Mouse (Mus musculus): Measurements from ENCODE around the gene Dyrk1a.

DNA sequence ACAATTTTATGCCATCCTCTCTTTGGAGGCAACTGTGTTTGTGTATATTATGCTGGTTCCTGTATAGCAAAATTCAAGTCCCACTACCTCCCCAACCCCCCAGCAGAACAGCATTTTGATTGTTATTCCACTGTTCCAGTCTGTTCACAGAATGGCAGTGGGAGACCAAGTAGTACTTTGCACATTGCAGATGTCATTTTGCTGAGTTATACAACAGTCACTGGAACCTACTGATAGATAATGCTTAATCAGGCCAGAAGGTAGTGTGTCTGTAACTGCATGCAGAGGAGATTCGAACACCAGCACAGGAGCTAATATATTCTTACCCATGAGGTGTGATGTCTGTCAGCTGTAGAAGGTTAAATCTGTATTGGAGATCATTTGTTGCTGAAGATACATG is 32.4 kb downstream of the Dyrk1a start:
- TF ChIP-seq EP300 (IDR thresholded peaks at IDR 0.05; ENCODE audit: insufficient read depth, low read depth, low read length) (no peak), CTCF (IDR thresholded peaks at IDR 0.05; ENCODE audit: low read depth, low read length) (no peak)

Measured in ES-Bruce4 (cell line).